Mouse (Mus musculus): ENCODE results near the gene Tnni1.

DNA sequence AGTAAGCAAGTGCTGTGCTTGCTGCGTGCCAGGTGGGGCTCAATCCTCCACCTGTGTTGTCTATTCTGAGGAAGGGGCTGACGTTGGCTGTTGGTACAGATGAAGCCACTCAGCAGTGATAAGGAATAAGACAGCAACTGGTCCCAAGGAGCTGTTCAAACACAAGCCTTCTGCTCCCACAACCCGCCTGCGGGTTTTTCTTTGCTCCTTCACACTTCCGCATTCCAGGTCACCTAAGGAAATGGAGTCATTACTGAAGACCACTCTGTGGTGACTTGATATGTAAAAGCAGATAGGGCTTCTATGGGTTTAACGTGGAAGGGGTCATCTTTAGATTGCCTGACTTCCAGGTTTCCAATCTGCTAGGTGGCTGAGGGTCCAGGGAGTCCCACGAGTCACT lies 47.8 kb upstream of the Tnni1 start:
- TF ChIP-seq CTCF (IDR thresholded peaks at IDR 0.05; ENCODE audit: extremely low read depth, insufficient read depth, insufficient read length, insufficient replicate concordance): no peak
- no peak for TF ChIP-seq POLR2A (IDR thresholded peaks at IDR 0.05; ENCODE audit: low read depth, low read length)
